Mouse (Mus musculus): ENCODE results near the gene Nr1h2. TPM values are rescaled to one million over a fixed set of nuclear protein-coding genes. Genes with fewer than 3 reads are reported as not detected.
A peak's percentile ranks its signal among the peaks of the same experiment; 100 is the strongest.

Nr1h2 gene
- polyA plus RNA-seq, 1 experiment from 2014 or later, result 73.5 TPM

DNA sequence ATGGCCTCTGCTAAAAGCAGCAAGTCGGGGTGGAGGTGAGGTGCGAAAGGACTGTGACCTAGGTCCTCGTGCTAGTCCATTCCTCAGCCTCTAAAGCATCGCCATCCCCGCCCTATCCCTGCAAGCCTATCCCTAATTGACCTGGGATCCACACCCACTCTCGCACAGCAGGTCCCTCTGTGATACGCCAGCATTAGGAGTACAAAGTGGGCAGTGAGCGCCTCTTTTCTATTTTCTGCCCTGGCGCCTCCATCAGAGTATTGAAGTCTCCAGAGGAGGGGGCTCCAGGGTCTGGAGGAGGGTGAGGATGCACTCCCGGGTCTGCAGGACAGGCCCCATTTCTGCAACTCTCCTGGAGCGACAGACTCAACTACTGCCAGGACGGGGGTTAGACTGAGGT, 34.6 kb upstream of the Nr1h2 start:
- Histone ChIP-seq H3K9me3 (replicated peaks; ENCODE audit: control insufficient read depth, low read length) (no peaks in the 10 kb centered on the region), H3K9ac (ENCODE audit: low read length) (no peak overlapping the region), H3K4me3 (ENCODE audit: low read length) (peak overlapping the region; percentile 40; the same call in 1 of the 2 replicates), H3K4me1 (ENCODE audit: control insufficient read depth, insufficient read depth, low read length) (peaks cover 12% of the 10 kb centered on the region), H3K27me3 (ENCODE audit: control insufficient read depth, insufficient read depth, low read length) (peaks cover 86% of the 10 kb centered on the region), H3K36me3 (ENCODE audit: control insufficient read depth, insufficient read depth) (no peaks in the 10 kb centered on the region), H3K27ac (ENCODE audit: low read length) (no peak overlapping the region), H3K4me2 (ENCODE audit: low read depth, low read length) (peak overlapping the region; percentile 51)
- WGBS, result 10% methylated on average over 12 of the region's 12 CpGs
- ATAC-seq (replicated peaks; ENCODE audit: extremely low read depth, insufficient read depth, low FRiP score), result no peak

DNA sequence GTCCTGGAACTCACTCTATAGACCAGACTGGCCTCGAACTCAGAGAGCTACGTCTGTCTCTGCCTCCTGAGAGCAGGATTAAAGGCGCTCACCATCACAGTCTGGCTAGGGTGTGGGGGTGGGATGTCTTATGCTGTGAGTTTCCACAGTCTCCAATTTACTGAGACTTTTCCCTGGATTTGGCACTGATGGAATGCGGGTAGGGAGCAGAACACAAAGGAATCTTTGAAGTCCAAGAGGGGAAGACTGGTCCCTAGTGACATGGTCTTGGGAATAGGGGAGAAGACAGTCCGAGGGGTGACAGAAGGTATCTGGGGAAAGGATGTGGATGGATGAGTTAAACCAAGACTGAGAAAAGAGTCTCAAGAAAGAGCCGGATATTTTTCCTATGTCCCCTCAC, 33.9 kb upstream of the Nr1h2 start:
- WGBS, result 32% methylated on average over 6 of the region's 6 CpGs
- no peak overlapping the region for H3K9ac ChIP-seq (ENCODE audit: low read length)
- no peaks in the 10 kb centered on the region for H3K36me3 ChIP-seq (ENCODE audit: control insufficient read depth, insufficient read depth)
- no peak overlapping the region for H3K27ac ChIP-seq (ENCODE audit: low read length)
- H3K27me3 ChIP-seq (ENCODE audit: control insufficient read depth, insufficient read depth, low read length), result peaks cover 79% of the 10 kb centered on the region
- H3K4me1 ChIP-seq (ENCODE audit: control insufficient read depth, insufficient read depth, low read length), result peaks cover 12% of the 10 kb centered on the region
- ATAC-seq (replicated peaks; ENCODE audit: extremely low read depth, insufficient read depth, low FRiP score), result no peak
- H3K4me3 ChIP-seq (ENCODE audit: low read length), result no peak overlapping the region
- no peaks in the 10 kb centered on the region for H3K9me3 ChIP-seq (replicated peaks; ENCODE audit: control insufficient read depth, low read length)
- no peak overlapping the region for H3K4me2 ChIP-seq (ENCODE audit: low read depth, low read length)

DNA sequence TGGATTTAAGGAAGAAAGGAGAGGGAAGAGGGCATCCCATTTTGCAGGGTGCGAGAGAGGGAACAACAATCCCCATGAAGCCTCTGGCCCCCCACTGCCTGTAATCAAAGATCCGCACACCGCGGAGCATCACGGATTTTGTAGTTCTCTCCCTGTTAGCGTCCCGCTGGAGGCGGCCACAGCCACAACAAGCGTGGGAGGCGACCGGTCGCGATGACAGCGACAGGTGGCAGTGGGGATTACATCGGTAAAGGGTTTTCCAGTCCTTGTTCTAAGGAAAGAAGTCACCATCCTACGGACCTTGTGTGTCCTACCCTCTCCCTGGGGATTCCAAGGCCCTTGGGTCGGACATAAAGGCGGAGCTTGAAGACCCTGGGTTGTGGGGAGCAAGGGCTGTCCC, 33.2 kb upstream of the Nr1h2 start:
- H3K27ac ChIP-seq (ENCODE audit: low read length), result no peak overlapping the region
- H3K9ac ChIP-seq (ENCODE audit: low read length), result no peak overlapping the region
- no peaks in the 10 kb centered on the region for H3K9me3 ChIP-seq (replicated peaks; ENCODE audit: control insufficient read depth, low read length)
- peaks cover 76% of the 10 kb centered on the region for H3K27me3 ChIP-seq (ENCODE audit: control insufficient read depth, insufficient read depth, low read length)
- no peaks in the 10 kb centered on the region for H3K36me3 ChIP-seq (ENCODE audit: control insufficient read depth, insufficient read depth)
- H3K4me1 ChIP-seq (ENCODE audit: control insufficient read depth, insufficient read depth, low read length), result peaks cover 12% of the 10 kb centered on the region
- WGBS, result 2% methylated on average over 18 of the region's 18 CpGs
- H3K4me3 ChIP-seq (ENCODE audit: low read length), result peak overlapping the region; percentile 13
- peak overlapping the region; percentile 33 for H3K4me2 ChIP-seq (ENCODE audit: low read depth, low read length)
- ATAC-seq (replicated peaks; ENCODE audit: extremely low read depth, insufficient read depth, low FRiP score), result no peak

DNA sequence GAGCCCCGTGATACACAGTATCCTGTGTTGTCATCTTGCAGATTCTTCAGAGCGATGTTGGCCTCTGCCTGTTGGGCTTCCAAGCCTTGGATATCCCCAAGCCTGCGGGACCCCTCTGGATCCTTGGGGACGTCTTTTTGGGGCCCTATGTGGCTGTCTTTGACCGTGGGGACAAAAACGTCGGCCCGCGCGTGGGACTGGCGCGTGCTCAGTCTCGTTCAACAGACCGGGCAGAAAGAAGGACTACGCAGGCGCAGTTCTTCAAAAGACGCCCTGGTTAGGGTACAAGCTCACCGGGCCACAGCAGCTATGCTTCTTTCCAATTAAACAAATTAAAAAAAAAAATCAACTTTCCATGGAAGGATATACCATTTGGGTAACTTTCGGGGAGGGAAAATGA, 32.8 kb upstream of the Nr1h2 start:
- Histone ChIP-seq H3K9me3 (replicated peaks; ENCODE audit: control insufficient read depth, low read length) (no peaks in the 10 kb centered on the region), H3K4me2 (ENCODE audit: low read depth, low read length) (peak overlapping the region; percentile 33), H3K4me3 (ENCODE audit: low read length) (peak overlapping the region; percentile 13), H3K4me1 (ENCODE audit: control insufficient read depth, insufficient read depth, low read length) (peaks cover 12% of the 10 kb centered on the region), H3K27me3 (ENCODE audit: control insufficient read depth, insufficient read depth, low read length) (peaks cover 72% of the 10 kb centered on the region), H3K9ac (ENCODE audit: low read length) (no peak overlapping the region), H3K27ac (ENCODE audit: low read length) (no peak overlapping the region), H3K36me3 (ENCODE audit: control insufficient read depth, insufficient read depth) (no peaks in the 10 kb centered on the region)
- no peak for ATAC-seq (replicated peaks; ENCODE audit: extremely low read depth, insufficient read depth, low FRiP score)
- 11% methylated on average over 19 of the region's 19 CpGs for WGBS

DNA sequence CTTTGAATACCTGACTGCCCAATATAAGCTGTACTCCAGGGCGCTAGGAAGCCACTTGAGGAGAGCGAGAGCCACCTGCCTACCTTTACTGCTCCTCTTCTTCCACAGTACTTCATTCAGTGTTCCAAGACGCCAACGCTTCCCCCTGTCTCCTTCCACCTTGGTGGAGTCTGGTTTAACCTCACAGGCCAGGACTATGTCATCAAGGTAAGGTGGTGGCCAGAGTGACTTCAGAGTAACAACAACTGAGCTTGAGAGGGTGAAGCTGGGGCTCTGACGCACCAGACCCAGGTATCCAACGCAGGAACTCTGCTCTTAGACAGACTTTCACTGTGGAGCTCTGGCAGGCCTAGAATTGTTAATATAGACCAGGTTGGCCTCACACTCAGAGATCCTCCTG, 31.9 kb upstream of the Nr1h2 start:
- Histone ChIP-seq H3K9ac (ENCODE audit: low read length) (no peak overlapping the region), H3K27me3 (ENCODE audit: control insufficient read depth, insufficient read depth, low read length) (peaks cover 68% of the 10 kb centered on the region), H3K9me3 (replicated peaks; ENCODE audit: control insufficient read depth, low read length) (no peaks in the 10 kb centered on the region), H3K27ac (ENCODE audit: low read length) (no peak overlapping the region), H3K4me2 (ENCODE audit: low read depth, low read length) (no peak overlapping the region), H3K4me3 (ENCODE audit: low read length) (no peak overlapping the region), H3K36me3 (ENCODE audit: control insufficient read depth, insufficient read depth) (no peaks in the 10 kb centered on the region), H3K4me1 (ENCODE audit: control insufficient read depth, insufficient read depth, low read length) (peaks cover 6% of the 10 kb centered on the region)
- ATAC-seq (replicated peaks; ENCODE audit: extremely low read depth, insufficient read depth, low FRiP score), result no peak
- WGBS, result 90% methylated on average over 6 of the region's 6 CpGs

DNA sequence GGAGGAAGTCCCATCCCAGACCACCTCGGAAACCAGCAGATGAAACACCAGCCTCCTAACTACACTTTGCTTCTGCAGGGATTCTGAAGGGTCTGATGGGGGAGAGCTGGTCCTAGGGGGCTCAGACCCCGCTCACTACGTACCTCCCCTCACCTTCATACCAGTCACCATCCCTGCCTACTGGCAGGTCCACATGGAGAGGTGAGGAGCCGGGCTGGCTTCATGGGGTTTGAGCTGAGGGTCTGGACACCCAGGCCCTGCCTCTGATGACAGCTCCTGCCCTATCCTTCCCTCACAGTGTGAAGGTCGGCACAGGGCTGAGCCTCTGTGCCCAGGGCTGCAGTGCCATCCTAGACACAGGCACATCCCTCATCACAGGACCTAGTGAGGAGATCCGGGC, 31.2 kb upstream of the Nr1h2 start:
- Histone ChIP-seq H3K27ac (ENCODE audit: low read length) (no peak overlapping the region), H3K27me3 (ENCODE audit: control insufficient read depth, insufficient read depth, low read length) (peaks cover 61% of the 10 kb centered on the region), H3K4me2 (ENCODE audit: low read depth, low read length) (no peak overlapping the region), H3K4me1 (ENCODE audit: control insufficient read depth, insufficient read depth, low read length) (peaks cover 4% of the 10 kb centered on the region; the same call in 1 of the 2 replicates), H3K9me3 (replicated peaks; ENCODE audit: control insufficient read depth, low read length) (no peaks in the 10 kb centered on the region), H3K4me3 (ENCODE audit: low read length) (no peak overlapping the region), H3K36me3 (ENCODE audit: control insufficient read depth, insufficient read depth) (no peaks in the 10 kb centered on the region), H3K9ac (ENCODE audit: low read length) (no peak overlapping the region)
- WGBS, result 77% methylated on average over 6 of the region's 6 CpGs
- no peak for ATAC-seq (replicated peaks; ENCODE audit: extremely low read depth, insufficient read depth, low FRiP score)

DNA sequence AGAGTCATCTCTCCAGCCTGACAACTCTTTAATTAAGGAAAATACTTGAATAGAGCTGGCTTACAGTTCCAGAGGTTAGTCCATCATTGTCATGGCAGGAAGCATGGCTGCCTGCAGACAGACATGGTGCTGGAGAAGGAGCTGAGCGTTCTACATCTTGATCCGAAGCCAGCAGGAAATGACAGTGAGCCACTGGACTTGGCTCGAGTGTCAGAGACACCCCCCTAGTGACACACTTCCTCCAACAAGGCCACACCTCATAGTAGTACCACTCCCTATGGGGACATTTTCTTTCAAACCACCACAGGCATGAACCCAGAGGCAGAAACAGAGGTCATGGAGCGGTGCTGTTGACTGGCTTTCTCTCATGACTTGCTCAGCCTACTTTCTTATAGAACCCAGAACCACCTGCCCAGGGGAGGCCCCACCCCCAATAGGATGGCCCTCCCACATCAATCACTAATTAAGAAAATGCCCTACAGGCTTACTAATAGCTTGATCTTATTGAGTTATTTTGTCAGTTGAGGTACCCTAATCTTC, 30.6 kb upstream of the Nr1h2 start:
- ATAC-seq (replicated peaks; ENCODE audit: extremely low read depth, insufficient read depth, low FRiP score), result no peak
- no peaks in the 10 kb centered on the region for H3K9me3 ChIP-seq (replicated peaks; ENCODE audit: control insufficient read depth, low read length)
- no peak overlapping the region for H3K9ac ChIP-seq (ENCODE audit: low read length)
- no peak overlapping the region for H3K27ac ChIP-seq (ENCODE audit: low read length)
- peaks cover 55% of the 10 kb centered on the region for H3K27me3 ChIP-seq (ENCODE audit: control insufficient read depth, insufficient read depth, low read length)
- H3K4me2 ChIP-seq (ENCODE audit: low read depth, low read length), result no peak overlapping the region
- H3K36me3 ChIP-seq (ENCODE audit: control insufficient read depth, insufficient read depth), result no peaks in the 10 kb centered on the region
- 59% methylated on average over 4 of the region's 4 CpGs for WGBS
- H3K4me3 ChIP-seq (ENCODE audit: low read length), result no peak overlapping the region
- peaks cover 4% of the 10 kb centered on the region; the same call in 1 of the 2 replicates for H3K4me1 ChIP-seq (ENCODE audit: control insufficient read depth, insufficient read depth, low read length)

DNA sequence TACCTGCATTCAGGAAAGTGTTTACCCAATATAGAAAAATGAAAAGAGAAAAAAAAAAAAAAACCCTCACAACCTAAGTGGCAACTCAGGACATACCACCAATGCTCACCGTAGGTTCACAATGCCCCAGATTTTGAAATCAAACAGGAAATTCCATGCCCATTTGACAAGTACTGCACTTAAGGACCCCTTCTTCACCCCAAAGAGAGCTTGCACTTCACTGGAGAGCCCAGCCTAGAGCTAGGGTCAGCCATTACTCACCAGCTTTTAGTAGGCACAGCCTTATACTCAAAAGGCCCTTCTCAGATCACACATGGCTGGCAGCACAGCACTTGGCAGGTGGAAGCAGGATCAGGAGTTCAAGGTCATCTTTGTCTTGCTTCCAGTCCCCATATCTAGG, 29.4 kb upstream of the Nr1h2 start:
- Histone ChIP-seq H3K36me3 (ENCODE audit: control insufficient read depth, insufficient read depth) (no peaks in the 10 kb centered on the region), H3K27me3 (ENCODE audit: control insufficient read depth, insufficient read depth, low read length) (peaks cover 43% of the 10 kb centered on the region), H3K4me3 (ENCODE audit: low read length) (no peak overlapping the region), H3K4me1 (ENCODE audit: control insufficient read depth, insufficient read depth, low read length) (no peaks in the 10 kb centered on the region), H3K9ac (ENCODE audit: low read length) (no peak overlapping the region), H3K9me3 (replicated peaks; ENCODE audit: control insufficient read depth, low read length) (0 out of 2 replicates have a peak, but pooled peaks cover 2% of the 10 kb centered on the region), H3K4me2 (ENCODE audit: low read depth, low read length) (no peak overlapping the region), H3K27ac (ENCODE audit: low read length) (no peak overlapping the region)
- 55% methylated on average over 1 of the region's 1 CpGs for WGBS
- ATAC-seq (replicated peaks; ENCODE audit: extremely low read depth, insufficient read depth, low FRiP score), result no peak

DNA sequence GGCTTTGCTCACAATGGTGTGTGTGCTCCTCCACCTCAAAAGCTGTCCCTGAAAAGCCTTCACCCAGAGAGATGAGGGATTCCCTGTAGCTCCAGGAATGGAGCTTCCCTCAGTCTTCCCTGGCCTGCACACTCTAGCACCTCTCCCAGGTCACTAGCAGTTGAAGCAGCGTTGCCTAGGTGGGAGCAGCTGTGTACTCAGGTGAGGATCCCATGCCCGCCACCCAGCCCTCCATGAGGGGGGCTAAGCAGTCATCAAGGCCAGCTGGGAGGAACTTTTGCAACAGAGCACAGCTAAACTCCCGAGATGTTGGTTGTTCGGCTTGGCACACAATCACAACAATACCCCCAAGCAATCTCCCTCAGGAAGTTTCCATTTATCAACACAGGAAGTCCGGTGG, 29.0 kb upstream of the Nr1h2 start:
- 54% methylated on average over 5 of the region's 5 CpGs for WGBS
- Histone ChIP-seq H3K4me1 (ENCODE audit: control insufficient read depth, insufficient read depth, low read length) (no peaks in the 10 kb centered on the region), H3K27ac (ENCODE audit: low read length) (no peak overlapping the region), H3K9me3 (replicated peaks; ENCODE audit: control insufficient read depth, low read length) (0 out of 2 replicates have a peak, but pooled peaks cover 2% of the 10 kb centered on the region), H3K36me3 (ENCODE audit: control insufficient read depth, insufficient read depth) (no peaks in the 10 kb centered on the region), H3K27me3 (ENCODE audit: control insufficient read depth, insufficient read depth, low read length) (peaks cover 39% of the 10 kb centered on the region), H3K4me2 (ENCODE audit: low read depth, low read length) (no peak overlapping the region), H3K4me3 (ENCODE audit: low read length) (no peak overlapping the region), H3K9ac (ENCODE audit: low read length) (no peak overlapping the region)
- no peak for ATAC-seq (replicated peaks; ENCODE audit: extremely low read depth, insufficient read depth, low FRiP score)

Measured in heart, embryonic 16.5 days (tissue).